Mouse (Mus musculus): ENCODE results near the gene Manf. TPM values are rescaled to one million over a fixed set of nuclear protein-coding genes. Genes with fewer than 3 reads are reported as not detected.

Manf gene
- polyA plus RNA-seq, 1 experiment from 2014 or later, result 240 TPM

DNA sequence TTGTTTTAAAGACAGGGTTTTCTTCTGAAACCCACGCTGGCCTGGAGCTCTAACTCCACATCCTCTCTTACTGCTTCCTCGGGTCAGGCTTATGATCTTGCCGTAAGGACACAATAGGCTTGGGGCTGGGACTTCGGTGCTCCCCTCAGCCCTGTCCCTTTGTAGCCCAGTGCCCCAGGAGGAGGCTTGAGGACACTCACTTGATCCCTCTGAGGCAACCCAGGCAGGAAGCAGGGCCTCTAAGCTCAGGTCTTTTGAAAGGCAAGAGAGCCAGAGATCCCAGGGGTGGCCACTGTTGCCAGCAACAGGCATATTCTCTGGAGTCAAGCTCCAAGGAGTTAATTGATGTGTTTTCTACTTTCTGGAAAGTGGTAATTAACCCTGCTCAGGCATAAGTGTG lies 12.3 kb downstream of the Manf start:
- H3K4me3 ChIP-seq (replicated peaks; ENCODE audit: low read depth, low read length), result no peak overlapping the region
- no peaks in the 10 kb centered on the region for H3K9me3 ChIP-seq (replicated peaks; ENCODE audit: low read length)
- ATAC-seq (replicated peaks; ENCODE audit: low FRiP score, low read depth), result no peak
- H3K4me1 ChIP-seq (replicated peaks; ENCODE audit: insufficient read depth, low read length), result peaks cover 9% of the 10 kb centered on the region
- no peak for TF ChIP-seq CTCF (IDR thresholded peaks at IDR 0.05; ENCODE audit: low read depth)
- DNase-seq (ENCODE audit: low spot score), result no peak
- no peak overlapping the region for H3K4me2 ChIP-seq (ENCODE audit: low read length)
- H3K36me3 ChIP-seq (ENCODE audit: insufficient read depth, low read length), result peaks cover 51% of the 10 kb centered on the region
- H3K27me3 ChIP-seq (ENCODE audit: insufficient read depth, low read length), result no peaks in the 10 kb centered on the region
- WGBS, result 70% methylated on average over 4 of the region's 4 CpGs
- H3K9ac ChIP-seq (ENCODE audit: low read depth, low read length), result no peak overlapping the region
- no peak overlapping the region for H3K27ac ChIP-seq

DNA sequence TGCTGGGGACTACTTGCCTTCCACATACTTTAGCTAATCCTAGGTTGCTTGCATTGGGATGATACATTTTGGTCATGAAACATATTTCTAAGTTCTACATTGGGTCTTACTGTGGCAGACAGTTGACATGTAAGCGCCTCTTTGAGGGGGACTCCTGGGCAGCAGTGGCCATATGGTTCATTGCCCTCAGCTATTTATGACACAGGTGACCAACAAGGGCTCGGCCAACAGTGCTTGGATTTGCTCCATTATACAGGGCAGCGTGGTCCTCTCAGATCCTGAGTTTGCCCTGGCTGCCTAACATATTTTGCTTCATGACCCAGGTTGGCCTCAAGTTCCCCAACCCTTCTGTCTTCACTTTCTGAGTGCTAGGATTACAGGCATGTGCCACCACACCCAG lies 15.1 kb downstream of the Manf start:
- ATAC-seq (replicated peaks; ENCODE audit: low FRiP score, low read depth) (no peak), DNase-seq (ENCODE audit: low spot score) (no peak)
- no peaks in the 10 kb centered on the region for H3K4me1 ChIP-seq (replicated peaks; ENCODE audit: insufficient read depth, low read length)
- WGBS, result 57% methylated on average over 3 of the region's 3 CpGs
- H3K27me3 ChIP-seq (ENCODE audit: insufficient read depth, low read length), result no peaks in the 10 kb centered on the region
- no peak overlapping the region for H3K4me3 ChIP-seq (replicated peaks; ENCODE audit: low read depth, low read length)
- no peak overlapping the region for H3K9ac ChIP-seq (ENCODE audit: low read depth, low read length)
- no peak for TF ChIP-seq CTCF (IDR thresholded peaks at IDR 0.05; ENCODE audit: low read depth)
- H3K4me2 ChIP-seq (ENCODE audit: low read length), result no peak overlapping the region
- no peak overlapping the region for H3K27ac ChIP-seq
- H3K9me3 ChIP-seq (replicated peaks; ENCODE audit: low read length), result no peaks in the 10 kb centered on the region
- peaks cover 43% of the 10 kb centered on the region for H3K36me3 ChIP-seq (ENCODE audit: insufficient read depth, low read length)

DNA sequence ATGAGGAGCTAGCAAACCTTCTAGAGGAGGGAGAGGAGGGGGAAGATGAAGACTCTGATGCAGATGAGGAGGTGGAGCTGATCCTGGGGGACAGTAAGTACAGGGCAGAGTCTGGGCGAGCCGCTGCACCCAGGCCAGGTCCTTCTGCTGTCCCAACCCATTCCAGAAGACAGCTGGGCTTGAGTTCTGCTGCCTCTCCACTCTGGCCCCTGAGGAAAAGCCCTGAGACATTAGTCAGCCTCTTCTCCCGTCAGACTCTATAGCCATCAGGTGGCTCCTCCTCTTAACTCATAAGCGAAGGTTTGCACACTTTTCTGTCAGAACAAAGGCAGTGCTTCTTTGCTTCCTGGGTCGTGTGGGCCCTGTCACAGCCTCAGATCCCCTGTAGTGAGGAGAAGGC lies 17.6 kb downstream of the Manf start:
- Histone ChIP-seq H3K27me3 (ENCODE audit: insufficient read depth, low read length) (no peaks in the 10 kb centered on the region), H3K4me2 (ENCODE audit: low read length) (no peak overlapping the region), H3K36me3 (ENCODE audit: insufficient read depth, low read length) (peaks cover 43% of the 10 kb centered on the region), H3K9me3 (replicated peaks; ENCODE audit: low read length) (no peaks in the 10 kb centered on the region), H3K9ac (ENCODE audit: low read depth, low read length) (no peak overlapping the region), H3K4me3 (replicated peaks; ENCODE audit: low read depth, low read length) (no peak overlapping the region), H3K4me1 (replicated peaks; ENCODE audit: insufficient read depth, low read length) (no peaks in the 10 kb centered on the region), H3K27ac (no peak overlapping the region)
- 84% methylated on average over 5 of the region's 5 CpGs for WGBS
- ATAC-seq (replicated peaks; ENCODE audit: low FRiP score, low read depth), result no peak
- TF ChIP-seq CTCF (IDR thresholded peaks at IDR 0.05; ENCODE audit: low read depth), result no peak
- DNase-seq (ENCODE audit: low spot score), result no peak

DNA sequence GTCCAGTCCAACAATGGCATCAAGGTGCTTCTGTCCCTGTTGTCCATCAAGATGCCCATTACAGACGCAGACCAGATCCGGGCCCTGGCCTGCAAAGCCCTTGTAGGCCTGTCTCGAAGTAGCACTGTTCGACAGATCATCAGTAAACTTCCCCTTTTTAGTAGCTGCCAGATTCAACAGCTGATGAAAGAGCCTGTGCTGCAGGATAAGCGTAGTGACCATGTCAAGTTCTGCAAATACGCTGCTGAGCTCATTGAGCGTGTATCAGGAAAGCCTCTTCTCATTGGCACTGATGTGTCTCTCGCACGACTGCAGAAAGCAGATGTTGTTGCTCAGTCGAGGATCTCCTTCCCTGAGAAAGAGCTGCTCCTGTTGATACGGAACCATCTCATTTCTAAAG lies 33.7 kb downstream of the Manf start:
- Histone ChIP-seq H3K4me1 (replicated peaks; ENCODE audit: insufficient read depth, low read length) (no peaks in the 10 kb centered on the region), H3K9ac (ENCODE audit: low read depth, low read length) (no peak overlapping the region), H3K27me3 (ENCODE audit: insufficient read depth, low read length) (no peaks in the 10 kb centered on the region), H3K27ac (no peak overlapping the region), H3K36me3 (ENCODE audit: insufficient read depth, low read length) (peaks cover 52% of the 10 kb centered on the region), H3K9me3 (replicated peaks; ENCODE audit: low read length) (no peaks in the 10 kb centered on the region), H3K4me3 (replicated peaks; ENCODE audit: low read depth, low read length) (no peak overlapping the region), H3K4me2 (ENCODE audit: low read length) (no peak overlapping the region)
- DNase-seq (ENCODE audit: low spot score), result no peak
- no peak for TF ChIP-seq CTCF (IDR thresholded peaks at IDR 0.05; ENCODE audit: low read depth)
- ATAC-seq (replicated peaks; ENCODE audit: low FRiP score, low read depth), result no peak
- 92% methylated on average over 11 of the region's 11 CpGs for WGBS

DNA sequence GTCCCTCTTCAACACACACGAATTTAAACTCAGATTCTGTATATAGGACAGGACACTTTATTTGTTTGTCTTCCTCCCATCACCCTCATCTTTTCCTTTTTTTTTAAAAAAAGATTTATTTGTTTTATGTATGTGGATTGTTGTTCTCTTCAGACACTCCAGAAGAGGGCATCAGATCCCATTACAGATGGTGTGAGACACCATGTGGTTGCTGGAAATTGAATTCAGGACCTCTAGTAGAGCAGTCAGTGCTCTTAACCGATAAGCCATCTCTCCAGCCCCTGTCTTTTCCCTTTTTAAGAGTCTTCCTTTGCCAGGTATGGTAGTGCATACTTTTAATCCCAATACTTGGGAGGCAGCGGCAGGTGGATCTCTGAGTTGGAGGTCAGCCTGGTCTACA lies 35.1 kb downstream of the Manf start:
- Histone ChIP-seq H3K9ac (ENCODE audit: low read depth, low read length) (no peak overlapping the region), H3K27ac (no peak overlapping the region), H3K27me3 (ENCODE audit: insufficient read depth, low read length) (no peaks in the 10 kb centered on the region), H3K36me3 (ENCODE audit: insufficient read depth, low read length) (peaks cover 52% of the 10 kb centered on the region), H3K4me1 (replicated peaks; ENCODE audit: insufficient read depth, low read length) (no peaks in the 10 kb centered on the region), H3K9me3 (replicated peaks; ENCODE audit: low read length) (no peaks in the 10 kb centered on the region), H3K4me2 (ENCODE audit: low read length) (no peak overlapping the region), H3K4me3 (replicated peaks; ENCODE audit: low read depth, low read length) (no peak overlapping the region)
- no peak for ATAC-seq (replicated peaks; ENCODE audit: low FRiP score, low read depth)
- peak; percentile 24; the same call in 1 of the 2 replicates for TF ChIP-seq CTCF (IDR thresholded peaks at IDR 0.05; ENCODE audit: low read depth)
- 89% methylated on average over 3 of the region's 3 CpGs for WGBS
- no peak for DNase-seq (ENCODE audit: low spot score)

DNA sequence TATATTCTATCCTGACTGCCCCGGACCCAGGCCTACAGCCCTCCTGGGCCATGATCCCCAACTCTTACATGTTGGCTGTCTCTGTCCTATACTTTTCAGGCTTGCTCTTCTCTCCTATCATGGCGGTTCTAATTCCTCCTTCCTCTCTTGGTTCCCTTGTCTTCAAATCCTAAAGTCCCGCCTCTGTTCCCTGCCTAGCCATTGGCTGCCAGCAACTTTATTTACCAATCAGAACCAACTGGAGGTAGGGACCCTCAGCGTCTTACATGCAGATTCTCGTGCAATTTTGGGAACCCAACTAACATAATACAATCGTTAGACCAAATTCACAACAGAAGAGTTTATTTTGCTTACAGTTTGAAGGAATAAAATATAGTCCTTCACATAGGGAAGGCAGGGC lies 49.0 kb downstream of the Manf start:
- Histone ChIP-seq H3K4me1 (replicated peaks; ENCODE audit: insufficient read depth, low read length) (no peaks in the 10 kb centered on the region), H3K4me2 (ENCODE audit: low read length) (no peak overlapping the region), H3K4me3 (replicated peaks; ENCODE audit: low read depth, low read length) (no peak overlapping the region), H3K36me3 (ENCODE audit: insufficient read depth, low read length) (peaks cover 41% of the 10 kb centered on the region), H3K9me3 (replicated peaks; ENCODE audit: low read length) (no peaks in the 10 kb centered on the region), H3K27ac (no peak overlapping the region), H3K9ac (ENCODE audit: low read depth, low read length) (no peak overlapping the region), H3K27me3 (ENCODE audit: insufficient read depth, low read length) (no peaks in the 10 kb centered on the region)
- ATAC-seq (replicated peaks; ENCODE audit: low FRiP score, low read depth) (no peak), DNase-seq (ENCODE audit: low spot score) (no peak)
- no peak for TF ChIP-seq CTCF (IDR thresholded peaks at IDR 0.05; ENCODE audit: low read depth)
- WGBS, result 94% methylated on average over 6 of the region's 6 CpGs

DNA sequence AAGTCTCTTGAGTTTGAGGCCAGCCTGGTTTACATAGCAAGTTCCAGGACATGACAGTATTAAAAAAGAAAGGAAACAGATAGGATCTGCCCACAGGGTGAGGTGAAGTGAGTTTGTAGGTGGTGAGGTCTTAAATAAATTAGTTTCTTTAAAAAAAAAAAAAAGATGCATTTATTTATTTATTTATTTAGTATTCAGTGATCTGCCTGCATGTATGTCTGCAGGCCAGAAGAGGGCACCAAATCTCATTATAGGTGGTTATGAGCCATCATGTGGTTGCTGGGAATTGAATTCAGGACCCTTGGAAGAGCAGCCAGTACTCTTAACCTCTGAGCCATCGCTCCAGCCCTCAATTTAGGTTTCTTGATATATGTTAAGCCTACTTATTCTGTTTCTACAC lies 51.2 kb downstream of the Manf start:
- peak; percentile 9 for DNase-seq (ENCODE audit: low spot score)
- Histone ChIP-seq H3K9me3 (replicated peaks; ENCODE audit: low read length) (no peaks in the 10 kb centered on the region), H3K9ac (ENCODE audit: low read depth, low read length) (no peak overlapping the region), H3K27ac (no peak overlapping the region), H3K4me1 (replicated peaks; ENCODE audit: insufficient read depth, low read length) (no peaks in the 10 kb centered on the region), H3K4me2 (ENCODE audit: low read length) (no peak overlapping the region), H3K36me3 (ENCODE audit: insufficient read depth, low read length) (peaks cover 44% of the 10 kb centered on the region), H3K4me3 (replicated peaks; ENCODE audit: low read depth, low read length) (no peak overlapping the region), H3K27me3 (ENCODE audit: insufficient read depth, low read length) (no peaks in the 10 kb centered on the region)
- TF ChIP-seq CTCF (IDR thresholded peaks at IDR 0.05; ENCODE audit: low read depth), result peak; percentile 54
- ATAC-seq (replicated peaks; ENCODE audit: low FRiP score, low read depth), result no peak
- WGBS, result 100% methylated on average over 1 of the region's 1 CpGs

Data from kidney, postnatal 0 days (tissue).